Mouse (Mus musculus): ENCODE measurements around the gene Trmt1. TPM values are rescaled to one million over a fixed set of nuclear protein-coding genes. Genes with fewer than 3 reads are reported as not detected.

Trmt1 gene
- polyA plus RNA-seq, 1 experiment from 2014 or later: 54.7 TPM

Other genes with a start within 250 kb of the Trmt1 start
- 83.2 and 87.4 TPM in 2 replicates for gene Ier2, start 23.5 kb upstream of the Trmt1 start, polyA plus RNA-seq (2015; fragmentation: Nextera tagmentation; extraction: Ambion mirVana)
- gene Nacc1, start 1.6 kb downstream of the Trmt1 start, polyA plus RNA-seq (2015; fragmentation: Nextera tagmentation; extraction: Ambion mirVana): 16.9 and 19.5 TPM in 2 replicates
- 11.4 and 12.5 TPM in 2 replicates for gene Lyl1, start 15.2 kb downstream of the Trmt1 start, polyA plus RNA-seq (2015; fragmentation: Nextera tagmentation; extraction: Ambion mirVana)
- 3.1 and 3.7 TPM in 2 replicates for gene G430095P16Rik, start 36.7 kb downstream of the Trmt1 start, polyA plus RNA-seq (2015; fragmentation: Nextera tagmentation; extraction: Ambion mirVana)
- 43.9 and 44.6 TPM in 2 replicates for gene Nfix, start 114.0 kb downstream of the Trmt1 start, polyA plus RNA-seq (2015; fragmentation: Nextera tagmentation; extraction: Ambion mirVana)
- gene Dand5, start 136.5 kb downstream of the Trmt1 start, polyA plus RNA-seq (2015; fragmentation: Nextera tagmentation; extraction: Ambion mirVana): 6.3 and 6.5 TPM in 2 replicates
- 38.6 and 43.0 TPM in 2 replicates for gene Gadd45gip1, start 145.2 kb downstream of the Trmt1 start, polyA plus RNA-seq (2015; fragmentation: Nextera tagmentation; extraction: Ambion mirVana)
- gene Rad23a, start 154.4 kb downstream of the Trmt1 start, polyA plus RNA-seq (2015; fragmentation: Nextera tagmentation; extraction: Ambion mirVana): 110 and 120 TPM in 2 replicates
- 980 and 996 TPM in 2 replicates for gene Calr, start 160.6 kb downstream of the Trmt1 start, polyA plus RNA-seq (2015; fragmentation: Nextera tagmentation; extraction: Ambion mirVana)
- gene Farsa, start 170.7 kb downstream of the Trmt1 start, polyA plus RNA-seq (2015; fragmentation: Nextera tagmentation; extraction: Ambion mirVana): 90.1 and 93.3 TPM in 2 replicates
- gene Syce2, start 185.8 kb downstream of the Trmt1 start, polyA plus RNA-seq (2015; fragmentation: Nextera tagmentation; extraction: Ambion mirVana): 58.7 and 59.6 TPM in 2 replicates
- 36.7 and 37.3 TPM in 2 replicates for gene Gcdh, start 207.6 kb downstream of the Trmt1 start, polyA plus RNA-seq (2015; fragmentation: Nextera tagmentation; extraction: Ambion mirVana)
- gene Klf1, start 215.6 kb downstream of the Trmt1 start, polyA plus RNA-seq (2015; fragmentation: Nextera tagmentation; extraction: Ambion mirVana): 1.5 and 4.9 TPM in 2 replicates
- 19.9 and 21.1 TPM in 2 replicates for gene Dnase2a, start 222.3 kb downstream of the Trmt1 start, polyA plus RNA-seq (2015; fragmentation: Nextera tagmentation; extraction: Ambion mirVana)

Data from lung, embryonic 16.5 days (tissue).